Mouse (Mus musculus) G1E (cell line): Measurements from ENCODE around the gene Aldh1l2. TPM values are rescaled to one million over a fixed set of nuclear protein-coding genes. Genes with fewer than 3 reads are reported as not detected.

Experiments used
- ATAC-seq: 2 replicates; pipeline ENCODE4 v1.8.0; 2016; ENCODE audit warnings: mild to moderate bottlenecking; ENCODE audit not compliant: insufficient number of reproducible peaks, poor library complexity, low FRiP score, severe bottlenecking; ENCODE audit errors: extremely low read depth
- DNase-seq: peaks from one replicate; pipeline ENCODE4 v3.0.0; 2012; ENCODE audit warnings: low spot score
- H3K27me3 ChIP-seq: 2 replicates; pipeline ENCODE4 v1.6.1; 2012; ENCODE audit warnings: mild to moderate bottlenecking, low read length, inconsistent platforms; ENCODE audit not compliant: insufficient read depth
- H3K36me3 ChIP-seq: replicated peaks from 2 replicates; pipeline ENCODE3; 2012; ENCODE audit warnings: mild to moderate bottlenecking, inconsistent platforms
- H3K4me1 ChIP-seq: 2 replicates; pipeline ENCODE4 v1.6.1; 2012; ENCODE audit warnings: low read depth, low read length, inconsistent platforms, mixed read lengths; ENCODE audit not compliant: insufficient read depth
- H3K4me3 ChIP-seq: 2 replicates; pipeline ENCODE4 v1.5.1; 2012; ENCODE audit warnings: low read depth, mild to moderate bottlenecking, inconsistent platforms, low read length, moderate library complexity, mixed read lengths
- H3K9me3 ChIP-seq: replicated peaks from 2 replicates; pipeline ENCODE4 v1.6.1; 2012; ENCODE audit warnings: inconsistent platforms
- CTCF ChIP-seq: IDR thresholded peaks from 2 replicates; pipeline ENCODE4 v1.5.1; 2012; ENCODE audit warnings: low read depth, low read length, inconsistent platforms, mixed read lengths
- GATA1 ChIP-seq: IDR thresholded peaks from 2 replicates; pipeline ENCODE4 v1.6.1; 2012; ENCODE audit warnings: borderline replicate concordance, low read length, inconsistent platforms, mixed read lengths
- GATA2 ChIP-seq: IDR thresholded peaks from 2 replicates; pipeline ENCODE4 v1.6.1; 2012; ENCODE audit warnings: low read depth, low read length, inconsistent platforms, borderline replicate concordance
- POLR2AphosphoS5 ChIP-seq: IDR thresholded peaks from 2 replicates; pipeline ENCODE4 v1.6.1; 2012; ENCODE audit warnings: low read depth, low read length, inconsistent platforms; ENCODE audit not compliant: insufficient replicate concordance
- TAL1 ChIP-seq: conservative IDR thresholded peaks from 2 replicates; pipeline ENCODE4 v1.6.1; 2012; ENCODE audit warnings: low read depth, low read length, inconsistent platforms, mixed read lengths
- polyA plus RNA-seq: library from polyadenylated mRNA; stranded (reverse); fragments of >175 nt; gene quantifications from 2 replicates; pipeline ENCODE4 v1.2.3, GENCODE M21; 2012
- total RNA-seq, 2 experiments: library from RNA; stranded (forward) in 1 of 2; stranded (reverse) in 1 of 2; fragments of 200-1000 nt in 1 of 2; fragments of >200 nt in 1 of 2; fragmentation: Nextera tagmentation in 1 of 2; gene quantifications; 2 replicates each; pipeline ENCODE4 v1.2.3; 2014 to 2017

Aldh1l2 gene
- total and polyA plus RNA-seq, 3 experiments, result 0.27 TPM; not detected in 2

DNA sequence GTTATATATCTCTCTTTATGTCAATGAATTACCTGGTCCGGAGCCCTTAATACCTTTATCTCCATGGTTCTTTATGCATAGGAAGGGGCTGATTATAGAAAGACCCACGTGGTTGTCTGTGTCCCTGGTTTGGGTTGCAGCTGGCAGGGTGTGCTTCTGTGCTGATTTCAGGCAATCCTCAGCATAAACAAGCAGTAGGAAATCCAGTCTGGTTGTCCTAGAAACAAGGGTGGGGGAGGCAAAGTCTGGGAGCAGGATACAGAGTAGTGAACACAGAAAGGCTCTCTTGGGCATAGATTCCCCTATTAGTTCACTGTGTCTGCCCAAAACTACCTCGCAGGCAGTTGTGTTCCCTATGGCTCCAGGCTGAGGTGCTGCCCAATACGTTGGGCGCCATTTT, 56.7 kb downstream of the Aldh1l2 start:
- Histone ChIP-seq H3K27me3 (no peaks in the 10 kb centered on the region), H3K4me1 (no peaks in the 10 kb centered on the region), H3K36me3 (no peaks in the 10 kb centered on the region), H3K4me3 (no peak overlapping the region), H3K9me3 (peaks cover 11% of the 10 kb centered on the region)
- ATAC-seq, result no peak
- no peak for DNase-seq
- TF ChIP-seq CTCF (no peak), GATA1 (no peak), POLR2AphosphoS5 (no peak), TAL1 (no peak), GATA2 (no peak)

DNA sequence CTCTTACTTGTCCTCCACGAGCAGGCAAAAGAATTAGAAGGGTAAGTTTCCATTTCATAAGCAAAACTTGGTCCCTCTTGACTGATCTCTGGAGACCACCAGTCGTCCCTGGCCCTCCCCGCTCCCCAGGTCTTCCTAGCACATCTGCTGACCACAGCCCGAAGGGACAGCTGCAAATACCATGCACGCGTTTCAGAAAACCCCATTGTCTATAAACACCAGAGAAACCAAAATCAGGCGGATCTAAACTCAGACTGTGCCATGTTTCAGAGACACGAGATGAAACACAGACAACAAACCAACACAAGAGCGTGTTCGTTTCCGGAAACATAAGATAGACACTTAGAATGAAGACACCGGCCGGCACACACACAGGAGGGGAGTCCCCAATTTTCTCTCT, 58.7 kb downstream of the Aldh1l2 start:
- H3K4me1 ChIP-seq, result no peaks in the 10 kb centered on the region
- TF ChIP-seq TAL1, result no peak
- no peak for TF ChIP-seq GATA1
- TF ChIP-seq POLR2AphosphoS5, result no peak
- TF ChIP-seq CTCF, result no peak
- TF ChIP-seq GATA2, result no peak
- no peaks in the 10 kb centered on the region for H3K36me3 ChIP-seq
- no peak overlapping the region for H3K4me3 ChIP-seq
- H3K9me3 ChIP-seq, result peaks cover 13% of the 10 kb centered on the region
- no peak for DNase-seq
- no peaks in the 10 kb centered on the region for H3K27me3 ChIP-seq
- no peak for ATAC-seq

DNA sequence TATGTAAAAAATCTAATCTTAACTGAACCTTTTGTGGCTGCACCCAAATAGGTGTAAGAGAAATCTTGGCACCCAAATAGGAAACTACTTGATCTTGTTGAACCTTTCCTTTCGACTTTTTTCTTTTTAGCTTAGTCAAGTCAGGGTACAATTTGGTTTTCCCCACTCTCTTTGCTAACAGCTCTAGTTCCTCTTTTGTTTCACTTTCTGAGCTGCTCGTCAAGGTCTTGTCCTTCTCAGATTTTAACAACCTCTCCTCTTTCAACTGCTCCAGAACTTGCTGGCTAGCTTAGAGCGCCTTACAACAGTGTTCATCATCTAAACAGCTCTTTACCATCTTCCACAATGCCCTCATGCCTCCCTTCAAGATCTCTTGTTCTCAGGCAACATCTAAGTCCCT, 76.4 kb downstream of the Aldh1l2 start:
- H3K4me1 ChIP-seq, result no peaks in the 10 kb centered on the region
- TF ChIP-seq TAL1, result no peak
- no peak for TF ChIP-seq POLR2AphosphoS5
- no peak for TF ChIP-seq GATA2
- no peak for TF ChIP-seq CTCF
- TF ChIP-seq GATA1, result no peak
- peaks cover 4% of the 10 kb centered on the region; the same call in 1 of the 2 replicates for H3K9me3 ChIP-seq
- H3K27me3 ChIP-seq, result no peaks in the 10 kb centered on the region
- no peak for ATAC-seq
- no peak overlapping the region for H3K4me3 ChIP-seq
- no peak for DNase-seq
- peaks cover 7% of the 10 kb centered on the region for H3K36me3 ChIP-seq

DNA sequence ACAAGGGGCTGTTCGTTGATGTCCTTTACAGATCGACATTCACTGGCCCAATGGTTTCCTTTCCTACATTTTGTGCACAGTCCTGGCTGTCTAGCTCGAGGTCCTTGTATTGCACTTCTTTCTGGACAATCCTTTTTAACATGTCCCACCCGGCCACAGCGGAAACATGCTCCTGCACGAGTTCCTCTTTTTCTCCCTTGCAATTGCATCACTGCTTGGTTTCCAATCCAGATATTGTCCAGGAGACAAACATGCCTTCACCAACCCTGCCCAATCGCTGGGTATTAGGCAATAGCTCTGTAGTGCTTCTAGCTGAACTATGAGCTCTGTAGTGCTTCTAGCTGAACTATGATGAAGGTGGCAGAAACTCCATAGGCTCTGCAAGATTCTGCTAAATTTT, 85.4 kb downstream of the Aldh1l2 start:
- TF ChIP-seq GATA1, result no peak
- ATAC-seq (no peak), DNase-seq (no peak)
- Histone ChIP-seq H3K4me3 (no peak overlapping the region), H3K9me3 (peaks cover 12% of the 10 kb centered on the region), H3K27me3 (no peaks in the 10 kb centered on the region), H3K4me1 (no peaks in the 10 kb centered on the region), H3K36me3 (peaks cover 11% of the 10 kb centered on the region)

Other genes starting within 250 kb of the Aldh1l2 start
- gene Slc41a2, start 196.3 kb downstream of the Aldh1l2 start, total RNA-seq (2014; fragmentation: Nextera tagmentation), result not detected in 2 replicates
- 0.05 TPM in 1 of 2 replicates, not detected in the other for gene Slc41a2, start 196.3 kb downstream of the Aldh1l2 start, total RNA-seq (2017)
- not detected in 2 replicates for gene Slc41a2, start 196.3 kb downstream of the Aldh1l2 start, polyA plus RNA-seq
- gene D10Wsu102e, start 173.9 kb downstream of the Aldh1l2 start, total RNA-seq (2014; fragmentation: Nextera tagmentation), result 5.5 TPM in 2 replicates
- 2.0 and 2.3 TPM in 2 replicates for gene D10Wsu102e, start 173.9 kb downstream of the Aldh1l2 start, total RNA-seq (2017)
- 0.54 and 0.67 TPM in 2 replicates for gene D10Wsu102e, start 173.9 kb downstream of the Aldh1l2 start, polyA plus RNA-seq
- gene Washc4, start 9.6 kb upstream of the Aldh1l2 start, total RNA-seq (2014; fragmentation: Nextera tagmentation), result 46.0 and 48.3 TPM in 2 replicates
- gene Washc4, start 9.6 kb upstream of the Aldh1l2 start, total RNA-seq (2017), result 57.4 and 61.5 TPM in 2 replicates
- gene Washc4, start 9.6 kb upstream of the Aldh1l2 start, polyA plus RNA-seq, result 1.5 and 2.3 TPM in 2 replicates
- 11.1 and 12.0 TPM in 2 replicates for gene Appl2, start 114.6 kb upstream of the Aldh1l2 start, total RNA-seq (2014; fragmentation: Nextera tagmentation)
- 14.2 and 15.7 TPM in 2 replicates for gene Appl2, start 114.6 kb upstream of the Aldh1l2 start, total RNA-seq (2017)
- gene Appl2, start 114.6 kb upstream of the Aldh1l2 start, polyA plus RNA-seq, result 23.3 and 26.3 TPM in 2 replicates
- not detected in 2 replicates for gene 1500009L16Rik, start 188.7 kb upstream of the Aldh1l2 start, total RNA-seq (2014; fragmentation: Nextera tagmentation)
- 0.12 and 0.22 TPM in 2 replicates for gene 1500009L16Rik, start 188.7 kb upstream of the Aldh1l2 start, total RNA-seq (2017)
- gene 1500009L16Rik, start 188.7 kb upstream of the Aldh1l2 start, polyA plus RNA-seq, result not detected in 2 replicates